Mouse (Mus musculus): Measurements from ENCODE around the gene Rad54l.
A peak's percentile ranks its signal among the peaks of the same experiment; 100 is the strongest.

DNA sequence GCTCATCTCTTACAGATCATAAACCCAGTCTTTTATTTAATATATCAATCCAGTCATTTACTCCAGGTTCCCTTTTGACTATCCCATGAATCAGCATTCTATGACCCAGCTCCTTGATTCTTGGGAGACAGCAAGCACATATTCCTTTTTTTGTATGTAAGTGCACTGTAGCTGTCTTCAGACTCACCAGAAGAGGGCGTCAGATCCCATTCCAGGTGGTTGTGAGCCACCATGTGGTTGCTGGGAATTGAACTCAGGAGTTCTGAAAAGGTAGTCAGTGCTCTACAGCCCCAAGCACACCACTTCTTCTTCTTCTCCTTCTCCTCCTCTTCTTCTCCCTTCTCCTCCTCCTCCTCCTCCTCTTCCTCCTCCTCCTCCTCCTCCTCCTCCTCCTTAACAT is 65.9 kb downstream of the Rad54l start:
- TF ChIP-seq CTCF (IDR thresholded peaks at IDR 0.05 in 2 of 3, conservative IDR thresholded peaks at IDR 0.05 in 1 of 3; ENCODE audit: control insufficient read depth in 1 of 3, insufficient read depth in 1 of 3, low read depth in 2 of 3, low read length in 3 of 3, poor library complexity in 1 of 3, severe bottlenecking in 1 of 3), result peak in 2 of 3 experiments; percentile 9 to 51; a peak in 3 of 6 replicates
- no peak for TF ChIP-seq EP300 (IDR thresholded peaks at IDR 0.05; ENCODE audit: low read depth in 1 of 2, low read length in 2 of 2)
- no peak for TF ChIP-seq TCF12 (IDR thresholded peaks at IDR 0.05; ENCODE audit: low read depth, low read length)
- TF ChIP-seq POLR2AphosphoS5 (IDR thresholded peaks at IDR 0.05; ENCODE audit: borderline replicate concordance, low read depth, low read length), result no peak
- no peak for TF ChIP-seq MAZ (IDR thresholded peaks at IDR 0.05; ENCODE audit: low read depth, low read length)
- peak; percentile 13; the same call in 1 of the 2 replicates for TF ChIP-seq SMC3 (IDR thresholded peaks at IDR 0.05; ENCODE audit: low read depth, low read length)
- no peak for TF ChIP-seq KAT2A (conservative IDR thresholded peaks at IDR 0.05; ENCODE audit: low read depth, low read length)

Data from MEL (cell line).